Mouse (Mus musculus): Measurements from ENCODE around the gene Cd3eap.

The Cd3eap gene

GRCm38 (mm10) chr7:19306819-19307738 is 52.2 kb downstream of the Cd3eap start:
- DNase-seq, result no peak
